Mouse (Mus musculus) heart, adult 2 months (tissue): ENCODE measurements at regions not wholly inside any gene's neighbourhood (a gene's known extent, or its start where the extent isn't known, plus 50 kb on each side); places are given as distances from the start of the nearest gene placed in this dataset.

Experiments
- CTCF ChIP-seq: fragments of 200-600 bp; IDR thresholded peaks from 2 replicates; pipeline ENCODE4 v1.8.1; 2022; ENCODE audit warnings: antibody characterized with exemption, mild to moderate bottlenecking, moderate library complexity
- POLR2A ChIP-seq: fragments of 200-500 bp; IDR thresholded peaks from 2 replicates; pipeline ENCODE4 v1.6.1; 2011; ENCODE audit warnings: mild to moderate bottlenecking, low read depth, low read length, control low read depth; ENCODE audit not compliant: insufficient read depth

GRCm38 (mm10) chr7:70752802-70753218 is 386.3 kb upstream of the Nr2f2 start:
- TF ChIP-seq CTCF, result no peak
- TF ChIP-seq POLR2A, result no peak
